Mouse (Mus musculus): Measurements from ENCODE around the gene Nptx2.

GRCm38 (mm10) chr5:144558481-144558880, 12.8 kb downstream of the Nptx2 start:
- TF ChIP-seq CTCF (IDR thresholded peaks at IDR 0.05; ENCODE audit: control insufficient read depth, insufficient read depth, insufficient replicate concordance, low read depth, low read length) (no peak), POLR2A (IDR thresholded peaks at IDR 0.05; ENCODE audit: control insufficient read depth, low read depth, low read length) (no peak)
